Mouse (Mus musculus): ENCODE results near the gene Hist1h2bk. TPM values are rescaled to one million over a fixed set of nuclear protein-coding genes. Genes with fewer than 3 reads are reported as not detected.

Gene Hist1h2bk
- polyA plus RNA-seq, 1 experiment from 2014 or later: 9.9 TPM

DNA sequence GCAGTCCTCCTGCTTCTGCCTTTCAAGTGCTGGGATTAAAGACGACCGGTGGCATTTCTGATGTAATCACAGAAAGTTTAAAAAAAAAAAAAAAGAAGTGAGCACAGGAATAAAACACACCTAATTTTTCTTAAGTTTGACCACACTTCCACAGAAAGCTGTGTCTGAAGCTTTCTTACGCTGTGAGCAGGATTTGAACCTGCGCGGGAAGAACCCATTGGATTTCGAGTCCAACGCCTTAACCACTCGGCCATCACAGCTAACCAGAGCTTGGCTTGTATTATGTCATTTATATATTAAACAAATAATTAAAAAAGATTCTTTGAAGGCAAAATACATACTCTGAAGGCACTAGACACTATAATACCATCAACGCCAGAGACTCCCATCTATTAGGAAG lies 13.4 kb upstream of the Hist1h2bk start:
- Histone ChIP-seq H3K4me1 (ENCODE audit: control insufficient read depth, insufficient read depth, low read length) (peaks cover 3% of the 10 kb centered on the region; the same call in 1 of the 2 replicates), H3K4me3 (ENCODE audit: low read depth, low read length) (peak overlapping the region; percentile 37), H3K27ac (ENCODE audit: low read depth, low read length) (no peak overlapping the region), H3K27me3 (ENCODE audit: control insufficient read depth, insufficient read depth, low read length) (peaks cover 17% of the 10 kb centered on the region), H3K4me2 (peak overlapping the region; percentile 61), H3K9me3 (ENCODE audit: control insufficient read depth, low read length) (no peaks in the 10 kb centered on the region), H3K9ac (ENCODE audit: low read length) (peak overlapping the region; percentile 59; the same call in 1 of the 2 replicates), H3K36me3 (ENCODE audit: control insufficient read depth, insufficient read depth, low read length) (no peaks in the 10 kb centered on the region)
- ATAC-seq (ENCODE audit: low FRiP score) (peak; percentile 82), DNase-seq (ENCODE audit: low spot score, missing footprints) (peak; percentile 99)
- WGBS: under 1% methylated on average over 9 of the region's 9 CpGs

- H3K9ac ChIP-seq (ENCODE audit: low read length): peak overlapping the region; percentile 63
- H3K4me1 ChIP-seq (ENCODE audit: control insufficient read depth, insufficient read depth, low read length): no peaks in the 10 kb centered on the region; the same call in 1 of the 2 replicates
- H3K27ac ChIP-seq (ENCODE audit: low read depth, low read length): no peak overlapping the region
- H3K4me2 ChIP-seq: peak overlapping the region; percentile 63
- H3K9me3 ChIP-seq (ENCODE audit: control insufficient read depth, low read length): no peaks in the 10 kb centered on the region
- no peaks in the 10 kb centered on the region for H3K36me3 ChIP-seq (ENCODE audit: control insufficient read depth, insufficient read depth, low read length)
- DNase-seq (ENCODE audit: low spot score, missing footprints) (peak; percentile 100), ATAC-seq (ENCODE audit: low FRiP score) (0 out of 2 replicates have a peak, but pooled peaks have one; percentile 56)
- 2% methylated on average over 35 of the region's 35 CpGs for WGBS
- H3K27me3 ChIP-seq (ENCODE audit: control insufficient read depth, insufficient read depth, low read length): no peaks in the 10 kb centered on the region
- H3K4me3 ChIP-seq (ENCODE audit: low read depth, low read length): peak overlapping the region; percentile 46
Observed at GRCm38 (mm10) chr13:22026058-22027031, 9.3 kb upstream of the Hist1h2bk start.

- no peaks in the 10 kb centered on the region; the same call in 1 of the 2 replicates for H3K4me1 ChIP-seq (ENCODE audit: control insufficient read depth, insufficient read depth, low read length)
- ATAC-seq (ENCODE audit: low FRiP score) (peak; percentile 88), DNase-seq (ENCODE audit: low spot score, missing footprints) (peak; percentile 100)
- H3K27ac ChIP-seq (ENCODE audit: low read depth, low read length): peak overlapping the region; percentile 54
- WGBS: under 1% methylated on average over 40 of the region's 40 CpGs
- H3K9me3 ChIP-seq (ENCODE audit: control insufficient read depth, low read length): no peaks in the 10 kb centered on the region
- peak overlapping the region; percentile 67 for H3K9ac ChIP-seq (ENCODE audit: low read length)
- H3K27me3 ChIP-seq (ENCODE audit: control insufficient read depth, insufficient read depth, low read length): no peaks in the 10 kb centered on the region
- H3K4me3 ChIP-seq (ENCODE audit: low read depth, low read length): peak overlapping the region; percentile 46
- H3K36me3 ChIP-seq (ENCODE audit: control insufficient read depth, insufficient read depth, low read length): no peaks in the 10 kb centered on the region
- peak overlapping the region; percentile 55 for H3K4me2 ChIP-seq
Observed at GRCm38 (mm10) chr13:22028673-22029460, 6.8 kb upstream of the Hist1h2bk start.

- Histone ChIP-seq H3K9ac (ENCODE audit: low read length) (no peak overlapping the region), H3K27me3 (ENCODE audit: control insufficient read depth, insufficient read depth, low read length) (no peaks in the 10 kb centered on the region), H3K27ac (ENCODE audit: low read depth, low read length) (no peak overlapping the region), H3K4me3 (ENCODE audit: low read depth, low read length) (no peak overlapping the region), H3K4me1 (ENCODE audit: control insufficient read depth, insufficient read depth, low read length) (peaks cover 4% of the 10 kb centered on the region; the same call in 1 of the 2 replicates), H3K9me3 (ENCODE audit: control insufficient read depth, low read length) (no peaks in the 10 kb centered on the region), H3K4me2 (no peak overlapping the region; the same call in 1 of the 2 replicates), H3K36me3 (ENCODE audit: control insufficient read depth, insufficient read depth, low read length) (no peaks in the 10 kb centered on the region)
- DNase-seq (ENCODE audit: low spot score, missing footprints) (peak; percentile 94), ATAC-seq (ENCODE audit: low FRiP score) (no peak)
- 28% methylated on average over 8 of the region's 8 CpGs for WGBS
Observed at GRCm38 (mm10) chr13:22029928-22030327, 5.7 kb upstream of the Hist1h2bk start.

GRCm38 (mm10) chr13:22030493-22030892 lies 5.2 kb upstream of the Hist1h2bk start:
- Histone ChIP-seq H3K36me3 (ENCODE audit: control insufficient read depth, insufficient read depth, low read length) (no peaks in the 10 kb centered on the region), H3K9me3 (ENCODE audit: control insufficient read depth, low read length) (no peaks in the 10 kb centered on the region), H3K4me3 (ENCODE audit: low read depth, low read length) (no peak overlapping the region), H3K27me3 (ENCODE audit: control insufficient read depth, insufficient read depth, low read length) (no peaks in the 10 kb centered on the region), H3K27ac (ENCODE audit: low read depth, low read length) (no peak overlapping the region), H3K4me2 (no peak overlapping the region), H3K4me1 (ENCODE audit: control insufficient read depth, insufficient read depth, low read length) (peaks cover 4% of the 10 kb centered on the region; the same call in 1 of the 2 replicates), H3K9ac (ENCODE audit: low read length) (no peak overlapping the region)
- 23% methylated on average over 4 of the region's 4 CpGs for WGBS
- DNase-seq (ENCODE audit: low spot score, missing footprints): peak; percentile 94
- no peak for ATAC-seq (ENCODE audit: low FRiP score)

GRCm38 (mm10) chr13:22033741-22034442 lies 1.8 kb upstream of the Hist1h2bk start:
- Histone ChIP-seq H3K4me1 (ENCODE audit: control insufficient read depth, insufficient read depth, low read length) (peaks cover 11% of the 10 kb centered on the region), H3K9ac (ENCODE audit: low read length) (peak overlapping the region; percentile 86), H3K9me3 (ENCODE audit: control insufficient read depth, low read length) (no peaks in the 10 kb centered on the region), H3K36me3 (ENCODE audit: control insufficient read depth, insufficient read depth, low read length) (no peaks in the 10 kb centered on the region), H3K27ac (ENCODE audit: low read depth, low read length) (peak overlapping the region; percentile 83), H3K4me3 (ENCODE audit: low read depth, low read length) (peak overlapping the region; percentile 38), H3K4me2 (peak overlapping the region; percentile 65), H3K27me3 (ENCODE audit: control insufficient read depth, insufficient read depth, low read length) (no peaks in the 10 kb centered on the region)
- DNase-seq (ENCODE audit: low spot score, missing footprints) (peak; percentile 90), ATAC-seq (ENCODE audit: low FRiP score) (no peak)
- 61% methylated on average over 5 of the region's 5 CpGs for WGBS

- Histone ChIP-seq H3K4me3 (ENCODE audit: low read depth, low read length) (peak overlapping the region; percentile 38), H3K9ac (ENCODE audit: low read length) (peak overlapping the region; percentile 86), H3K4me2 (peak overlapping the region; percentile 65), H3K27me3 (ENCODE audit: control insufficient read depth, insufficient read depth, low read length) (no peaks in the 10 kb centered on the region), H3K9me3 (ENCODE audit: control insufficient read depth, low read length) (no peaks in the 10 kb centered on the region), H3K27ac (ENCODE audit: low read depth, low read length) (peak overlapping the region; percentile 83), H3K4me1 (ENCODE audit: control insufficient read depth, insufficient read depth, low read length) (peaks cover 11% of the 10 kb centered on the region), H3K36me3 (ENCODE audit: control insufficient read depth, insufficient read depth, low read length) (no peaks in the 10 kb centered on the region)
- WGBS: under 1% methylated on average over 12 of the region's 14 CpGs
- ATAC-seq (ENCODE audit: low FRiP score) (peak; percentile 3; the same call in 1 of the 2 replicates), DNase-seq (ENCODE audit: low spot score, missing footprints) (peak; percentile 92)
Observed at GRCm38 (mm10) chr13:22034443-22035266, 1.0 kb upstream of the Hist1h2bk start.

All from midbrain, embryonic 11.5 days (tissue).